Mouse (Mus musculus): Measurements from ENCODE around the gene Josd1. TPM values are rescaled to one million over a fixed set of nuclear protein-coding genes. Genes with fewer than 3 reads are reported as not detected.
"Not testable (repeated sequence)": the region's sequence is repeated elsewhere in the genome, so short reads cannot be mapped to it uniquely, and the experiment has no call there.

Gene Josd1
- polyA plus RNA-seq, 1 experiment from 2014 or later, result 29.7 TPM

DNA sequence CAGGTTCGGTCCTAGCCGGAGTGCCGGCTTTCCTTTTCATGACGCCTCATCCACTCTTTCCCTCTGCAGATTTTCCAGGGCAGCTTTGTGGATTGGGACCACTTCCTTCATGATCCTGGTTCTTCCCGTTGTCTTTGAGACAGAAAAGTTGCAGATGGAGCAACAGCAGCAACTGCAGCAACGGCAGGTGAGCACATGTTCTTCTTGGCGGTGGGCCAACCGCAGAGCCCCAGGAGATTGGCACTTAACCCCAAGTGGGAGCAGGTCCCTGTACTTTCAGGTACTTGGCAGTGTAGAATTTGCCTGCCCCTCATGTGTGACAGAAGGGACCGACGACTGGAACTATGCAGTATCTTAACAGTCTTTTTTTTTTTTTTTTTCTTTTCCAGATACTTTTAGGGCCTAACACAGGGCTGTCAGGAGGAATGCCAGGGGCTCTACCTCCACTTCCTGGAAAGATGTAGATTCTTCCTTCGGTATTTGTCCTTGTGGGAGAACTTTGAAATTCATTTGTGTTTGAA lies 15.8 kb downstream of the Josd1 start:
- WGBS, result 90% methylated on average over 11 of the region's 11 CpGs
- H3K36me3 ChIP-seq, result peaks cover 49% of the 10 kb centered on the region
- H3K4me3 ChIP-seq, result peak overlapping the region; percentile 95
- not testable (repeated sequence) for H3K9ac ChIP-seq; H3K27me3 ChIP-seq; H3K4me1 ChIP-seq; H3K9me3 ChIP-seq (replicated peaks); ATAC-seq (ENCODE audit: low FRiP score); H3K27ac ChIP-seq
- peak overlapping the region; percentile 85 for H3K4me2 ChIP-seq (replicated peaks)

DNA sequence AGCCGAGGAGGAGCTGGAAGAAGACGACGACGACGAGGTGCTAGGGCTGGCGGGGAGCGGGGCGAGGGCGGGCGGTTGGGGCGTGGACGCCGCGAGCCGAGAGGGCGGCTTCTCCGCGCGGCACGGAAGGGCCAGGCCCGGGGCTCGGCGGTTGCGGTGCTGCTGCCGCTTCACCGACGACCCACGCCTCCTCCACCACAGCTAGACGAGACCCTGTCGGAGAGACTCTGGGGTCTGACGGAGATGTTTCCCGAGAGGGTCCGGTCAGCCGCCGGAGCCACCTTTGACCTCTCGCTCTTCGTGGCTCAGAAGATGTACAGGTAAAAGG lies 16.8 kb downstream of the Josd1 start:
- ATAC-seq (ENCODE audit: low FRiP score), result peak; percentile 62
- Histone ChIP-seq H3K4me1 (peaks cover 6% of the 10 kb centered on the region), H3K9ac (peak overlapping the region; percentile 82), H3K4me3 (peak overlapping the region; percentile 95), H3K4me2 (replicated peaks) (peak overlapping the region; percentile 85), H3K27ac (peak overlapping the region; percentile 52), H3K36me3 (peaks cover 48% of the 10 kb centered on the region), H3K9me3 (replicated peaks) (no peaks in the 10 kb centered on the region), H3K27me3 (no peaks in the 10 kb centered on the region)
- WGBS, result under 1% methylated on average over 34 of the region's 37 CpGs

DNA sequence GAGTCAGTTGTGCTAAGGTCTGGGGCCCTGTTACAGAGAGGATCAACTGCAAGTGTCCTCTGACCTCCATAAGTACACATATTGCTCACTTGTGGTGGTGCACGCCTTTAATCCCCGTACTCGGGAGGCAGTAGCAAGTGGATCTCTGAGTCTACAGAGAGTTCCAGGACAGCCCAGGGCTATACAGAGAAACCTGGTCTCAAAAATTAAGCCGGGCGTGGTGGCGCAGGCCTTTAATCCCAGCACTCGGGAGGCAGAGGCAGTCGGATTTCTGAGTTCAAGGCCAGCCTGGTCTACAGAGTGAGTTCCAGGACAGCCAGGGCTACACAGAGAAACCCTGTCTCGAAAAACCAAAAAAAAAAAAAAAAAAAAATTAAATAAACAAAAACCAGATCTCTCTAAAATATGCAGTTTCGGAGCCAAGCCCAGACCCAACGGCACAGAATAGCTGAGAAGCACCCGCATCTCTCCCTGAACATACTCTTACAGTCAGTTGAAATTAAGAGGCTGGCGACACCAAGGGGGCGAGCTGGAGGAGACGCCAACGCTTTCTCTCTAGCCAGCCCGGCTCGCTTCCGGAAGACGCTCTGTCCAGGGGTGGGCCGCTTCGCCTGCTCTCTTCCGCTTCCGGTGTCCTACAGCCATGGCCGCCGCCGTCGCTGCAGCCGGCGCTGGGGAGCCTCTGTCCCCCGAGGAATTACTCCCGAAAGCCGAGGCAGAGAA lies 17.3 kb downstream of the Josd1 start, which contains the start of gene Tomm22:
Gene Tomm22 (plus strand): TSS at position 613 of the 723 bp plus-strand sequence.
- WGBS, result 20% methylated on average over 33 of the region's 33 CpGs
- peak within 1 kb of the TSS; percentile 82 for H3K9ac ChIP-seq
- H3K4me2 ChIP-seq (replicated peaks), result peak within 1 kb of the TSS; percentile 85
- H3K27me3 ChIP-seq, result no peaks in the 10 kb centered on the region
- H3K4me3 ChIP-seq, result peak within 1 kb of the TSS; percentile 95
- H3K36me3 ChIP-seq, result peaks cover 49% of the 10 kb centered on the region
- peaks cover 6% of the 10 kb centered on the region for H3K4me1 ChIP-seq
- H3K9me3 ChIP-seq (replicated peaks), result no peaks in the 10 kb centered on the region
- peak within 1 kb of the TSS; percentile 52 for H3K27ac ChIP-seq
- peak; percentile 95 for ATAC-seq (ENCODE audit: low FRiP score)

DNA sequence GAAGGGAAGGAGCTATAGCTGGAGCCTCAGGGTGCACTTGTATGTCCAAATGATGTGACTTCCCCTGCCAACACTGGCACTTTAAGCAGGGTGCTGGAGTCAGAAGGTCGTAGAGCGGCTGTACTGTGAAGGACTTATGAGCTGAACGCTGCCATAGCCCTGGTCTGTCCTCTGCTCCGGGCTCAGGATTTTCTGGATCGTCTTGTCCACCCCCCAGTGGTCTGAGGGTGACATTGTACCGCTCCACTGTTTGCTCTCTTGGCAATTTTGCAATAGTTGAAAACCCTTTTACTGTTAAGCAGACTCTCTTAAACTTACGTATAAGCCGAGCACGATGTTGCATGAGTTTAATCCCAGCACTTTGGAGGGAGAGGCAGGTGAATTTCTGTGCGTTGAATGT lies 18.5 kb downstream of the Josd1 start:
- Histone ChIP-seq H3K4me1 (peaks cover 6% of the 10 kb centered on the region), H3K9ac (no peak overlapping the region), H3K27ac (no peak overlapping the region), H3K9me3 (replicated peaks) (no peaks in the 10 kb centered on the region), H3K36me3 (peaks cover 37% of the 10 kb centered on the region), H3K27me3 (no peaks in the 10 kb centered on the region), H3K4me3 (no peak overlapping the region), H3K4me2 (replicated peaks) (no peak overlapping the region)
- WGBS, result 72% methylated on average over 10 of the region's 10 CpGs
- ATAC-seq (ENCODE audit: low FRiP score), result no peak

DNA sequence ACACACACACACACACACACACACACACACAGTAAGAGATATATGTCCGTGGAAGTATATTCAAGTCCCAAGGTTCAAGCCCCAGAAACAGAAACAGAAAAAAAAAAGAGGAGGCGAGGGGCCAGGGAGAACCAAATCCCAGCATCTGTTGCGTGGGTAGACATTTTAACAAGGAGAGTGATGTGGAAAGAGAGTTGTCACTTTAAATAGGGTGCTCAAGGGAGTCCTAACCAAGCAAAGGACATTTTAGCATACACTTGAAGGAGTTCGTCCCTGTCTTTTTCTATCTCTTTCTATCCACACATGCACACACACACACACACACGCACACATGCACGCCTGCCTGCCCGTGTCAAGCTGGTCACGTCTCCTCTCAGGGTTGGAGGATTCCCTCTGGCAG lies 23.1 kb downstream of the Josd1 start:
- Histone ChIP-seq H3K4me2 (replicated peaks) (no peak overlapping the region), H3K36me3 (peaks cover 42% of the 10 kb centered on the region), H3K9ac (no peak overlapping the region), H3K27me3 (no peaks in the 10 kb centered on the region), H3K9me3 (replicated peaks) (no peaks in the 10 kb centered on the region; the same call in 1 of the 2 replicates), H3K4me3 (no peak overlapping the region), H3K27ac (no peak overlapping the region), H3K4me1 (peaks cover 5% of the 10 kb centered on the region)
- ATAC-seq (ENCODE audit: low FRiP score), result no peak
- 92% methylated on average over 8 of the region's 8 CpGs for WGBS

DNA sequence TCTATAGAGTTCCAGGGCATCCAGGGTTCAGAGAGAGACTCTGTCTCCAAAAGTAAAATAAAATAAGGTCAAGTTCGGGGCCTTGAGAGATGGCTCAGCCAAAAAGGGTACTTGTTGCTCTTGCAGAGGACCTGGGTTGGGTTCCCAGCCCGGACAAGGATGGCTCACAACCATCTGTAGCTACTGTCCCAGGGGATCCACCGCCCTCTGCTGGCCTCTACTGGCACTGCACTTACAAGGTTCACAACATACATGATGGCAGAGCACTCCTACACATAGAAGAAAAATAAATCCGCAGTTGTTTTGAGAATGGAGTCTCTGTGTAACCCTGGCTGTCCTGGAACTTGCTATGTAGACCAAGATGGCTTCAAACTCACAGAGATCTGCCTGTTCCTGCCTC lies 25.9 kb downstream of the Josd1 start:
- no peak overlapping the region for H3K4me3 ChIP-seq
- WGBS, result 70% methylated on average over 4 of the region's 4 CpGs
- peaks cover 7% of the 10 kb centered on the region for H3K4me1 ChIP-seq
- peaks cover 34% of the 10 kb centered on the region for H3K36me3 ChIP-seq
- H3K9me3 ChIP-seq (replicated peaks), result no peaks in the 10 kb centered on the region; the same call in 1 of the 2 replicates
- ATAC-seq (ENCODE audit: low FRiP score), result no peak
- H3K4me2 ChIP-seq (replicated peaks), result no peak overlapping the region
- H3K27me3 ChIP-seq, result no peaks in the 10 kb centered on the region
- no peak overlapping the region for H3K27ac ChIP-seq
- H3K9ac ChIP-seq, result no peak overlapping the region

DNA sequence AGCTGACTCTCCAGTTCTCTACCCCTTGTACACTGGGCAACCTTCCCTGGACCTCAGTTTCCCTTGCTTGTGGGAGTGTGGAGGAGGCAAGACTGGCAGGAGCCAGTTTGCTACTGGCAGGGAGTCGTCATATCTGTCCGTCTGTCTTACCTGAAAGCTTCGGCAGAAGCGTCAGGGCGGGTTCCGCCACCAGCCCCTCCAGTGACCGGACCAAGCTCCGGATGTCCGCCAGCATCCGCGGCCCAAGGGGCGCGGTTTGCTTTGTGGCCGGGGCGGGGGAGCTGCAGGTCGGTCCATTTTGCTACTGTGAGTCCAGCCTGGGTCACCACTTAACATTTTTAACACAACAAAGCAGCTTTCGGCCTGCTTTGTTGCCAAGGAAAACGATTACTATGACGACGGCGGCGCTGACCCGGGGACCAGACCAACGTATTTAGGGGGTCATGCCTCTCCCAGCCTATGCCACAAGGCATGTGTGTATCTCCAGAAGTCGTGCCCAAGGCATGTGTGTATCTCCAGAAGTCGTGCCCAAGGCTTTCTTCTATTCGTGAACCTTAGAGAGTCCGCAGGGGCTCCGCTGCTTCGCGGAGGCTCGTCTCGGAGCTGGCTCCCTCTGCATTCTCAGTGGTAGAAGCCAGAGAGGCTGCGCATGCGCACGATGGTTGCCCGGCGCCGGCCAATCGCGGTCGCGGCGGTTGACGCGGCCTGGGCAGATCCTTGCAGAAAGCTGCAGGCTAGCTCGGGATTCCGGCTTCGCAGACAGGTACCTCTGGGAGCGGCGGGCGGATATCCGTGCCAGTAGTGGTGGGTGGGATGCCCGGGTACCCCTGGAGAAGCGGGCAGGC lies 29.0 kb downstream of the Josd1 start, which contains the start of the genes Fam227a and Cby1:
Gene Fam227a (minus strand): TSS at position 426 of the 845 bp plus-strand sequence.
Gene Cby1 (plus strand): TSS at position 669 of the 845 bp plus-strand sequence.
- Histone ChIP-seq H3K4me1 (peaks cover 7% of the 10 kb centered on the region), H3K9me3 (replicated peaks) (no peaks in the 10 kb centered on the region; the same call in 1 of the 2 replicates), H3K4me3 (peak within 1 kb of the TSS; percentile 82), H3K27ac (peak within 1 kb of the TSS; percentile 95), H3K27me3 (no peaks in the 10 kb centered on the region), H3K9ac (peak within 1 kb of the TSS; percentile 85), H3K4me2 (replicated peaks) (peak within 1 kb of the TSS; percentile 82), H3K36me3 (peaks cover 20% of the 10 kb centered on the region)
- under 1% methylated on average over 54 of the region's 55 CpGs for WGBS
- ATAC-seq (ENCODE audit: low FRiP score), result peak; percentile 92

DNA sequence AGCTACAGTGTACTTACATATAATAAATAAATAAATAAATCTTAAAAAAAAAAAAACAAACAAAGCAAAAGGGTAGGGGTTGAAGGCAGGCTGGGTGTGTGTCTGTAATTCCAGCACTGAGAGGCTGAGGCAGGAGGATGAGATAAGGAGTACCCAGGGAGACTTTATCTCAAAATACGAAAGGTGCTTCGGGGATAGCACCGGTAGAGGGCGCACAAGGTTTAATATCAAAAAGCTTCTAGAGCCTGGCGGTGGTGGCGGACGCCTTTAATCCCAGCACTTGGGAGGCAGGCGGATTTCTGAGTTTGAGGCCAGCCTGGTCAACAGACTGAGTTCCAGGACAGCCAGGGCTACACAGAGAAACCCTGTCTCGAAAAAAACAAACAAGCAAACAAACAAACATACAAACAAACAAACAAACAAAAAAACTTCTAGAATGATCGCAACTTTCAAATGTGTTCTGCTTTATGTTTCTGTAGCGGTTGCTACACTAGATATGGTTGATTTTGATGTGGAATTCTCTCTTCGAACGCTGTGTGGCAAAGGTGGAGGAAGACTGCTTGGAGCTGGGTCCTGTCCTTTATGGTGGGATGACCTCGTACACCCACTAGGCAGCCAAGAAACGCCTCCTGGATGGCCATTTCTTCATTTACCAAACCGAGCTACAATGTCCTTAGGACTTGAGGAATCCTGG lies 29.7 kb downstream of the Josd1 start:
- H3K27me3 ChIP-seq, result no peaks in the 10 kb centered on the region
- peaks cover 7% of the 10 kb centered on the region for H3K4me1 ChIP-seq
- H3K4me2 ChIP-seq (replicated peaks), result peak overlapping the region; percentile 82
- H3K4me3 ChIP-seq, result peak overlapping the region; percentile 82
- H3K36me3 ChIP-seq, result peaks cover 16% of the 10 kb centered on the region
- WGBS, result 3% methylated on average over 16 of the region's 16 CpGs
- H3K9ac ChIP-seq, result peak overlapping the region; percentile 85
- ATAC-seq (ENCODE audit: low FRiP score), result peak; percentile 24
- H3K9me3 ChIP-seq (replicated peaks), result no peaks in the 10 kb centered on the region; the same call in 1 of the 2 replicates
- H3K27ac ChIP-seq, result peak overlapping the region; percentile 95

DNA sequence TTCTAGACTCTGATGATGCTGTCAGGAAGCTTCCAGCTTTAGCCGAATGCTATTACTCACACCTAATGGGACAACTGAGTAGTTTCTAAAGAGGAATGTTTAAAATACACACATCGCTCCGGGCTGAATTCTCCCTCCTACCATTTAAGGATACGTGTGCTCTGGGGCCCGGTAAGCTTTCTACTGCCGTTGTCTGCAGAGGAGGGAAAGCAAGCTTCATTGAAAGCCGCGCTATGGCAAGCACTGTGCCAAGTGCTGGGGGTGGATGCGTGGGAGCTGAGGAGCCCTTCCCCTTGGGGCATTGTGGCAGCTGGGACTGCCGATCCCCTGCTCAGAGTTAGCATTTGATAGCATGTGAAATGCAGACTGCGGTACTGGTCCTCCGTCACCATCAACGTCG lies 31.3 kb downstream of the Josd1 start:
- H3K9ac ChIP-seq, result no peak overlapping the region
- 91% methylated on average over 14 of the region's 14 CpGs for WGBS
- no peak for ATAC-seq (ENCODE audit: low FRiP score)
- H3K4me3 ChIP-seq, result no peak overlapping the region
- no peak overlapping the region for H3K4me2 ChIP-seq (replicated peaks)
- peaks cover 8% of the 10 kb centered on the region; the same call in 1 of the 2 replicates for H3K36me3 ChIP-seq
- no peak overlapping the region for H3K27ac ChIP-seq
- peaks cover 7% of the 10 kb centered on the region for H3K4me1 ChIP-seq
- H3K9me3 ChIP-seq (replicated peaks), result no peaks in the 10 kb centered on the region
- no peaks in the 10 kb centered on the region for H3K27me3 ChIP-seq

DNA sequence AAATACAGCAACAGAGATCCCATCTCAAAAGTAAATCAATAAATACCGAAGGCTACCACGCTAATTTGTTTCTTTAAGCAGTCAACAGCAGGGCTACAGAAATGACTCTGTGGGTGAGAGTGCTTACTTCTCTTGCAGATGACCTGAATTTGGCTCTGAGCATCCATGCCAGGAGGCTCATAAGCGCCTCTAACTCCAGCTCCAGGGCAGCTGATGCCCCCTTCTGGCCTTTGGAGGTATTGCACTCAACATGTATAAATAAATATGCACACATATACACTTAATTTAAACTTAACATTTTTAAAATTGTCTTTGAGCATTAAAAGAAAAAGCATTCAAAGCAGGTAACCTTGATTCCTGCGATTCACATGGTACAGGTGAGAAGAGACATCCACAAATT lies 36.2 kb downstream of the Josd1 start:
- Histone ChIP-seq H3K4me1 (no peaks in the 10 kb centered on the region), H3K9ac (no peak overlapping the region), H3K36me3 (peaks cover 37% of the 10 kb centered on the region), H3K27ac (no peak overlapping the region), H3K27me3 (no peaks in the 10 kb centered on the region), H3K4me2 (replicated peaks) (no peak overlapping the region), H3K9me3 (replicated peaks) (no peaks in the 10 kb centered on the region), H3K4me3 (no peak overlapping the region)
- ATAC-seq (ENCODE audit: low FRiP score), result no peak
- WGBS, result 75% methylated on average over 4 of the region's 4 CpGs

DNA sequence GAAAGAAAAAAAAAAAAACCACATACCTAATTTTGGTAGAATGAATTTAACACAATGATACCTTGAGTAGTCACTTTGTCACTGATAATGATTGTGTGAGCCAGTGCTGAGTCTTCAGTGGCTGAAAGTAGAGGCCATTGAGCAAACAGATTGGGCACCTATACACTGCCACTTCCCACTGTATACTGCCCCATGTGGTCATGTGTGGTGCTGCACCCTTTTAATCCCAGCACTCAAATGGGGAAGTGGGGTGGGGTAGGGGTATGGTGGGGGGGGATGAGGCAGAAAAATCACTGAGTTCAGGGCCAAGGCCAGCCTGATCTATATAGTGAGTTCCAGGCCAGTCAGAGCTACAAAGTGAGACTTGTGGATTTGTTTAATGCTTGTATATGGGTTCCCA lies 37.1 kb downstream of the Josd1 start:
- no peak for ATAC-seq (ENCODE audit: low FRiP score)
- no peak overlapping the region for H3K4me2 ChIP-seq (replicated peaks)
- no peak overlapping the region for H3K27ac ChIP-seq
- H3K27me3 ChIP-seq, result no peaks in the 10 kb centered on the region
- no peaks in the 10 kb centered on the region for H3K9me3 ChIP-seq (replicated peaks)
- no peak overlapping the region for H3K9ac ChIP-seq
- H3K36me3 ChIP-seq, result peaks cover 42% of the 10 kb centered on the region
- H3K4me1 ChIP-seq, result no peaks in the 10 kb centered on the region
- H3K4me3 ChIP-seq, result no peak overlapping the region

DNA sequence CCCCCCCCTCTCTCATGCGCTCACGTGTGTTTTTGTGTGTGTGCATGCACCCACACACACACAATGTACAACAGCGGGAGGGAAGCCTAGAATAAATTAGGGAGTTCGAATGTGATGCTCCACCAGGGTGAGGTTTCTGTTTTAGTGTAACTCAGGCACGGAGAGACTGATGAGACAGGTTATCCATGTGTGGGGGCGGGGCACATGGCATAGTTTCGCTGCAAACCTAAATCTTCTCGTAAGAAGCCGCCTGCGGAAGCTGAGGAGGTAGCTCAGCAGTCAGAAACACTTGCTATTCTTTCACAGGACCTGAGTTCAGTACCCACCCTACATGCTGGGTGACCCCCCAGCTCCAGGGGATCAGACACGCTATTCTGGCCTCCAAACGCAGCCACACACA lies 39.6 kb downstream of the Josd1 start:
- H3K36me3 ChIP-seq, result peaks cover 50% of the 10 kb centered on the region
- WGBS, result 91% methylated on average over 12 of the region's 12 CpGs
- no peak overlapping the region for H3K4me3 ChIP-seq
- no peaks in the 10 kb centered on the region for H3K27me3 ChIP-seq
- H3K4me1 ChIP-seq, result no peaks in the 10 kb centered on the region
- no peak overlapping the region for H3K9ac ChIP-seq
- H3K4me2 ChIP-seq (replicated peaks), result no peak overlapping the region
- no peak for ATAC-seq (ENCODE audit: low FRiP score)
- H3K9me3 ChIP-seq (replicated peaks), result no peaks in the 10 kb centered on the region
- H3K27ac ChIP-seq, result no peak overlapping the region
